Mouse (Mus musculus) mouse embryonic stem cell (cell line): ENCODE measurements around the gene Vwf.

ENCODE experiments used
- in situ Hi-C, 2 experiments: fragments of 300-500 bp; cut with MboI; formaldehyde crosslinking; loops; 1 replicate in 1 of 2; 3 replicates in 1 of 2; pipeline ENCODE4 v1.14.3; 2019 to 2020; ENCODE audit warnings: low sequenced_read_pairs in 2 of 2, low pct_unique_long_range_greater_than_20kb in 1 of 2, mixed read lengths in 1 of 2; ENCODE audit not compliant: unreplicated experiment in 1 of 2

Vwf gene

DNA sequence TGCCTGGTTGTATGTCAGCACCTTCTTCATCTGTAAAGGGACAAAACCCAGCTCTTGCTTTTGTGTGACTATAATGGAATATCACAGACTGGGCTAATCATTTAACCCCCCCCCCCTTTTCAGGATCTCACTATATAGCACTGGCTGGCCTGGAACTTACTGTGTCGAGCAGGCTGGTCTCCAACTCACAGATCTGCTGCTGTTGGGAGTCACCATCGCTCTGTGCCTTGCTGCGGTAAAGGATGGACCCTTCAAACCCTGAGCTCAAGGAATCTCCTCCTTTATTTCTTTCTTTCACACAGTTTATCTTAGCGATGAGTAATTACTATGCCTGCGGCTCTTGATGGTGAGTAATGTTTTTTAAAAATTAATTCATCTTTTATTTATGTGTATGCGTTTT, at the start of gene Vwf:
Gene Vwf (plus strand): TSS at position 301 of the 400 bp plus-strand sequence.
- in situ Hi-C loops: no loop called here

DNA sequence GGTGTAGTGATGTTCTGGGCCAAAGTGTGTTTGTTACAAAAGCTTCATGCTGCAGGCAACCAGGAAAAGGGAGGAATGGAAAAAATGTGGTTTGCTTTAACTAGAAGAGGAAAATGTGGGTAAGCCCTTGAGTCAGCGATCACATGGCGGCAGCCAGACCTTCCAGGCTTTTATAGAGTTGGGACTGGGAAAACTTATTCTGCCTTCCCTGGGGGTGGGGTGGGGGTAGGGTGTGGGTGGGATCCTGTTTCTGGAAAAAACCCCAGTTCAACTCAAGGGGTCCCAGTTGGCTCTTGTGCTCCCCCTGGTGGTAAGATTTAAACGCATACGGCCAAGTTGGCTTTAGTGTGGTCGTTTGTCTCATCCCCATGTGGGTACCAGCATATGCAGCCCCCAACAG, 48.5 kb upstream of the Vwf start:
- in situ Hi-C loops: loop anchor here in 1 of 2 experiments (5.0 kb wide), 1 partner anchor 71 kb away; no protein-coding TSS in a partner anchor

DNA sequence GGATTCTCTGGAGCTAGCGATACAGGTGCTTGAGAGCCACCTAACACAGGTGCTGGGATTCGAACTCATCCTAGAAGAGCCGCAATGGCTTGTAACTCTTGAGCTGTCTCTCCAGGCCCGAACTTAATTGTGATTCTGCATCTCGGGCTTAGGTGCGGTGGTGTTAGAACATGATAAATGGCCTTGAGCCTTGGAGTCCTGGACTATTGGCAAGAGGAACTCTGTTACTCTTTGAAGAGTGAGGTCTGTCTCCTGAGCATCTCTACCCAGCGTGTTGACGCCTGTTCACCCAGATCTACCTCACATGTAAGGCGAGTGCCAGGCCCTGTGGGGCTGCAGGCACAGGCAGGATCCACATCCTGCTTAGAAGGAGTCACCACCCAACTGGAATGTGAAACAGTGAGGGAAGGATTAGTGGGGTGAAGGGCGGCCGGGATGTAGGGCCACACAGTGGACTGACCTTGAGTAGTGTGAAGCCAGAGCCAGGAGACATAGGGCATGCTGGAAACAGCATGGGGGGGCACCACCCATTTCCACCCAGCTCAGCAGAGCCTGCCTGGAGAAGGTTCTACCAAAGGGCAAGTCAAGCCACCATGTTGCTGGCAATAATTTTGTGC, 43.3 kb upstream of the Vwf start:
- in situ Hi-C loops: loop anchor here (5.0 to 10.0 kb wide), 2 partner anchors 99 to 102 kb away; no protein-coding TSS in a partner anchor

DNA sequence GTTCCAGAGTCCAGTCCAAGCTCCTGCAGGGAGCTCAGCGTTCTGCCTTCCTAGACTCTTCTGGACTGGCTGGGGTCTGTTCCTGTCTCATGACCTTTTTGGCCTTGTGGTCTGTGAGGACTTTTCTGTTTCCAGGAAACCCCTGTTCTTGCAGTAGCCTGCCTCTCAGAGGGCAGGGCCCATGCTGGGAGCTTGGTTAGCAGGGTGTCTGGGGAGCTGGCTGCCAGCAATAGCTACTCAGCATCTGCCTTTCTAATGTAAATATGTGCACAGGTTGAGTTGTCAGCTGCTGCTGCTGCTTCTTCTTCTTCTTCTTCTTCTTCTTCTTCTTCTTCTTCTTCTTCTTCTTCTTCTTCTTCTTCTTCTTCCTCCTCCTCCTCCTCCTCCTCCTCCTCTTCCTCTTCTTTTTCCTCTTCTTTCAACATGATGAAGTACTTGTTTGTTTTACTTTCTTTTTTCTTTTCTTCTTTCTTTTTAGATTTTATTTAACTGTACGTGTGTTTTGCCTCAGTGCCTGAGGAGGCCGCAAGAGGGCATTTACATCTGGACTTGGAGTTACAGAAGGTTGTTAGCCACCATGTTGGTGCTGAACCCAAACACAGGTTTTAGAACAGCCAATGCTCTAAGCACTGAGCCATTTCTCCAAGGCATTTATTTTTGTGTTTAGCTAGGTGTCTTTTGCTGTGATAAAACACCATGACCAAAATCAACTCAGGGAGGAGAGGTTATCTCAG, 41.8 kb upstream of the Vwf start:
- in situ Hi-C loops: loop anchor here (5.0 to 10.0 kb wide), 2 partner anchors 98 to 100 kb away; no protein-coding TSS in a partner anchor

DNA sequence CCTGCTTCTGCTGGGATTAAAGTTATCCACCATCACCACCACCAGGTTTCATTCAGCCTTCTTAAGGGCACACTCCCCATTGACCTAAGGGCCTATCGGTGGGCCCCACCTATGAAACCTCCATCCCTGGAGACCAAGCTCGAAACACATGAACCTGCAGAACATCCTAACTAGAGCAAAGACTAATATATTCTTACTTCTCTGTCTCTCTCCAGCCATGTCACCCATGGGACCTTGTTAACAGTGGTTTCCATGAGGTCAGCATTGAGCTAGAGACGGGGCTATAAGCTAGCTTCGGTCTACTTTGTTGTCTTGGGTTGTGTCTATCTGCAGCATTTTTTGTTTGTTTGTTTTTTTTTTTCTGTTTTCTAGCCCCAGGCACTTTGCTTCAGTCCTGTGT, 40.1 kb upstream of the Vwf start:
- in situ Hi-C loops: loop anchor here in 1 of 2 experiments (10.0 kb wide), 1 partner anchor 98 kb away; no protein-coding TSS in a partner anchor

DNA sequence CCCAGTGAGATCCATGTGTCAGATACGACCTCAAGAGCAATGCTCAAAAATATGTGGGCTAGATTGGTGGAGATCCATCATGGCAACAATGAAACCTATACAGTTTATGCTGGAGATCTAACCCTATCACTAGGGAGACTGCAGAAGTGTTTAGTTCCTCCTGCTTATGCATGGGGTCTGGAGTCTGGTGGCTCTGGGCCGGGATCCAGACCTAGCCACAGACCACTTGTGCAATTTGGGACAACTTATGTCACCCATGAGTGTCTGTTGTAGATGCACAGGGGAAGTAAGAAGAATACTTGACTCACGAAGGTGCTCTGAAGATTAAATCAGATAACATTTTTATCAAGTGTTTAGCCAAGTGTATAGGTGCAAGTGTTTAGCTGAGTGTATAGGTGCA, 36.8 kb upstream of the Vwf start:
- in situ Hi-C loops: loop anchor here in 1 of 2 experiments (10.0 kb wide), 1 partner anchor 95 kb away; no protein-coding TSS in a partner anchor

DNA sequence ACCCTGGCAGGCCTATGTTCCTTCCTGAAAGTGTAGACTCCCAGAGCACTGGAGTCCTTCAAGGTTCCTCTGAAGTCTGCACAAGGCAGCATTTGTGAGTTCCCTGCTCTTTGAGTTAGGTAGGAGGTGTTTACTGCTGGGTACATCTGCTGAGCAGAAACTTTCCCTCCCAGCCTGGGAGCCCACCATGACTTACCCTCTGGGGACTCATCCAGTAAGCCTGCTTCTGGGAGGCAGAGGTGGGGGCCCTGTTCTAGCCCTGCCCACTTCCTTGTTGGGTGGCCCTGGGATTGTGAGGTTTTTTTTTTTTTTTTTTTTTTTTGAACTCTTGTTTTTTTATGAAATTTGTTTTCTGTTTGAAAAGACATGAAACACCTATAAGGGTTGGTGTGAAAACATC, 35.9 kb upstream of the Vwf start:
- in situ Hi-C loops: no loop called here

DNA sequence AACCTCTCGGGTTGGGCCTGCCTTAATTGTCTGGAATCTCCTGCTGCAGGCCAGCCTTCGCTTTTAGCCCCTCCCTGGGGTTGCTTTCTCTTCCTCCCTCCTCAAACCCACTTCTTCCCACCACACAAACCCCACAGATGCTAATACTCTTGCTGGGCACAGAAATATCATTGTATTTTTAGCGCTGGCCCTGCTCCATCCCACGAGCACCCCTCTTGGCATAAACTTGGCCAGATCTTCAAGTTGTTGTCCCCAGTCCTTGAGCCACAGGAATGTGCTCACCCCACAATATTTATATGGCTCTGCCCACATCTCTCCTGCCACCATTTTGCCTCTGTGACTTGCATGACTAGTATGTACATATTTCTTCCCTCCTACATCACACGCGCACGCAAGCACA, 35.4 kb upstream of the Vwf start:
- in situ Hi-C loops: no loop called here

DNA sequence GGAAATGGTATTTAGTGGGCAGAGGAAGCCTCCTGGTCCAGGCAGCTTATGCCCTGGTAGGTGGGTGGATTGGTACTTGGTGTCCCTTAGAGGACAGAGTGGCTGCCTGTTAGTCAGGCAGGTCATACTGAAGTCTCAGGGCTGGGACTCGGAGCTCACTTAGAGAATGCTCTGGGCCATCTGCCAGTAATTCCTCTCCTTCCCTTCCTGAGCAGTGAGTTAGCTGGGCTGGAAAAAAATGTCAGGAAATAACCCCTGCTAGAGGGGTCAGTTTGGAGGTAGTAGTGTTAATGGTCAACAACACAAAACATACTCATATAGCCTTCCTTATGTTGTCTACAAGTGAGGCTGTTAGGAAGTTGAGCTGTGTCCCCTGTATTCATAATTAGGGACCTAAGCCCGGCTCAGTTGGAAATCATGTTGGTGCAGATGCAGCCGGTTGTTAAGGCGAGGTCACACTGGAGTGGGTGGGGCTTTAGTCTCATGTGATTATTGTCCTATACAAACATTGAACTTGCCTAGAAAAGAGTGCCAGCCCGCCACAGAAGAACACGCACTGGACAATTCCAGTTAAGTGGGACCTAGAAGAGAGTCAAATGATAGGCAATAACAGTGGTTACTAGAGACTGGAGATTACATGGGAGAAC, 33.5 kb upstream of the Vwf start:
- in situ Hi-C loops: no loop called here

DNA sequence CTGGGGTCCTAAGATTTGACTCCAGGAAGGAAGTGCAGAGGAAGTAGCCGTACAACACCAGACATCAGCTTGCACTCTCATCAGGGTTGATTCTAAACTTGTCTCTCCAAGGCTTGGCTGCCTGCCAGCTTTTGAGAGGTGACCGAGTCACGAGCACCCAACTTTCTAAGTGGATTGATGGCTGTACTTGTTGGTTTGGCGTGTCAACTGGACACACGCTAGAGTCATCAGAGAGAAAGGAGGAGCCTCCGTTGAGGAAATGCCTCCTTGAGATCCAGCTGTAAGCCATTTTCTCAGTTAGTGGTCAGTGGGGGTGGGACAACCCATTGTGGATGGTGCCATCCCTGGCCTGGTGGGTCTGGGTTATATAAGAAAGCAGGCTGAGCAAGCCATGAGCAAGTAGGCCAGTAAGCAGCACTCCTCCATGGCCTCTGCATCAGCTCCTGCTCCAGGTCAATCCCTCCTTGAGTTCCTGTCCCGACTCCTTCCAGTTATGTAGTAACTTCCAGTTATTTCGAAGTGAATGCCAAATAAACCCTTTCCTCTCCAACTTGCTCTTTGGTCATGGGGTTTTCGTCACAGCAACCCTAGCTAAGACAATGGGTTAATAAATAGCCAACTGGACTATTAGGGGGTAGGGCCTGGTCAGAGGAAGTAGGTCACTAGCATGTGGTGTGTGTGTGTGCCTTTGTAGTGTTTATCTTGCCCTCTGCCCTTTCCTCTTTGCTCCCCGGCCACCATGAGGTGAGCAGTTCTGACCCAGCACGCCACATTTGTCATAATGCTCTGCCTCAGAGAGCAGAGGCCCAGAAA, 30.9 kb upstream of the Vwf start:
- in situ Hi-C loops: no loop called here

DNA sequence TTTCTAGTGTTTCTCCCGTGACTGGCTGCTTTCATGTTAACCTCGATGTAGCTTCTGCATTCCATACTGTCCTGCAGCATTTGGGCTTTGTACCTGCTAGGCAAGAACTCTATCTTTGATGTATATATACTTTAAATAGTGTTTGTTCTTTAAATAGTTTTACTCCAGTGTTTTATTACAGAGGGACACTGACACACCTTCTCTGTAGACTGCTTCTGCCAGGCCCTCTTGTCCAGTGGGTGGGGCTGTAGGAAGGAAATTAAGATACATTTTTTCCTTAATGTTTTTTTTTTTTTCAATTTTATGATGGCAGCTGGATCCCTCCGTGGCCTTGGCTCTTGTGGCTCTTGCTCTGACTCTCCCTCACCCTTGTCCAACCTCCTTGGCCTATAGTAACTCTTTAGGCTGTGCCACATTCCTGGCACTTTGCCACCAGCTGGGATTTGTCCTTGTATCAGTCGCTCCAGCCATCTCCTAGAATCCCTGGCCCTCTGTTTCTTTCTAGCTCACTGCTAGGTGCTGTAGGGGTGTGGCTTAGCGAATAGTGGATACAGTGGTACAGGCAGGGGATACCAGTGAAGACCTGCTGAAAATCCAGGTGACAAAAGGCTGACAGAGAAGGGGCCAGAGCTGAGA, 24.9 kb upstream of the Vwf start:
- in situ Hi-C loops: no loop called here

DNA sequence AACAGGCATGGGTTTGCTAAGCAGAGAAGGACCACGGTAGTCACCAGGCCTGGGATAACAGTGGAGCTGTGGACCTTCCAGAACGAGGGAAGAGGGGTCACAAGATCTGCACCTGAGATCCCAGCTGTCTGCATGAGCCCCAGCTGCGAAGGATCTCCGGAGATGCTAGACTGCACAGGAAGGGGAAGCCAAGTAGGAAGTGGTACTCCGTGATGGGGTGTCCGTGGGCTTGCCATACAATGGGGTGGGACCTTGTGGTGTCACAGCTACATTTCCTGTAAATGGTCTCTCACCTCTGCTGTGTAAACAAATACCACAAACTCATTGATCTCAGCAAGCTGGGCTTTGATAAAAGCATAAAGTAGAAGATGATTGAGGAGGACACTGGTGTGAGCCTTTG, 22.5 kb upstream of the Vwf start:
- in situ Hi-C loops: no loop called here

DNA sequence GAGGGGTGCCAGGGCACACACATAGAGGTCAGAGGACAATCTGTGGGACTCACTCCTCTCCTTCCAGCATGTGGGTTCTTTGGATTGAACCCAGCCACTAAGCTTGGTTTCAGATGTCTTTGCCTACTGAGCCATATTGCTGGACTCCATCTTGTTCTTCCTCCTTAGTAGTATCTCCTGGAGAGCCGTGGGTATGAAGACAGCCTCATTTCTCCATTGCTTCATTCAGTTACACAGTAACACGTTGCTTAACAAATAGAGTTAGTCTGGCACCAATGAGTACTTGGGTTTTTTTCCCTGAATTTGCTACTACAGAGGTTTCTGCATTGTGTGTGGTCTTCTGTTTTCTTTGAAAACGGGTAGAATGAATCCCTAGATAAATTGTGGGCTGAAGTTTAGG, 20.5 kb upstream of the Vwf start:
- in situ Hi-C loops: no loop called here

DNA sequence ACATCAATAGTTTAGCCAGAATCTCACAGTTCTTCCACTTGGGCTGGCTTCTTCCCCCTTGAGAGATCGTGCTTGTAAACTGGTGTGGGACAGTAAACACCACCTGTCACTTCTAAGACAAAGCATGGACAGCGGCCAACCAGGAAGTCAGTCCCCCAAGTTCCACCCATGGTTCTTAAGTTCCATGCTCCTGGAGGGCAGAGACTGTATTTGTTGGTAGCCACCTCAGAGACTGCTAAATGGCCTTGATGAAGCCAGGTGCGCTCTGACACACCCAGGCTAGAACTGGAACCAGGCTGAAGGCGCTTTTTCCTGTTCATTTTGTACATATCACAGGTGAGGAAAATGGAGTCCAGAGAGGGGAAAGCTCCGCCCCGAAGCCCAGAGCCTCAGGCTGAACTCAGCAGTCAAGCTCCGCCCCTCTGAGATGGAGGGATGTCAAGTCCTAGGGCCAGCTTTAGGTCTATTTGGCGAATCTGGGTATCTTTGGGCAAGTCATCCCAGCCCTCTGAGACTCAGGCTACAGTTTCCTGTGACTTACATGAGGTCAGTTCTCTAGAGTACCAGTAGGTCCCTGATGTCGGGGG, 17.9 kb upstream of the Vwf start:
- in situ Hi-C loops: no loop called here

DNA sequence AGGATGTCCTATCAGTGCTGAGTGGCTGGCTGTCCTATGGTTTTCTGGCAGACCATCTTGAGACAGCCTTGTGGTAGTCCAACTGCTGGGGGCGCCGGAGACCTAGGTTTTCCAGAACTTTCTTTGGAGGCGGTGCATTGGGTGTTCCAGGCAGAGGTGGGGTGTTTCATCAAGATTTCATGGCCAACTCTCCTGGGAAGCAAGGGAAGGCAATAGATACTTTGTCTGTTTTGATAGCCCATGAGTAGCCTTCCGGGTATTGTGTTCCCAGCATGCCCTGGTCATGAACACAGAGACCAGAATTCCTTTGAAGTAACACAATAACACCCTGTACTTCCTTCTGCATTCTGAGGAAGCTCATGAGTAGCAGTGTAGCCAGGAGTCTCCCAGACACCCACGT, 17.1 kb upstream of the Vwf start:
- in situ Hi-C loops: no loop called here

DNA sequence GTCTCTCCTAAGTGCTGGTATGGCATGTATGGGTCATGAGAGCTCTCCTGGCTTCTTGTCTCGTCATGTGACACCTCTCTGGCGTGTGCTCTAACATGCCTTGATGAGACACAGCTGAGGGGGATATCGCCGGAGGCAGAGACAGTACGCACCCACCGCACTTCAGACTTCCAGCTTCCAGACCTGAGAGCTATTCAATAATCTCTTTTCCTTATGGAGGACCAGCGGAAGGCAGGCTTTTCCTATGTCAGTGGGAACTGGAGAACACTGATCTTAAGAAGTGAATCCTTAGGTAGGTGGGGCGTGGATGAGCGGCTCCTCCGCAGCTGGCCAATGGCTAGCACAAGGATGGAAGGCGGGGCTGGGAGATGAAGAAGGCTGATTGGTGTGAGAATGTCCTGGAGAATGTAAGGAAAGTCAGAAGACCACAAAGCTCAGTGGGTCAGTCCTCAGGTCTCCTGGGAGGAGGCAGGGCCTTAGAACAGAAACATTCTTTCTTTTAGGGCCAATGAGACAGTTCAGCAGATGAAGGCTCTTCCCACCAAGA, 13.4 kb upstream of the Vwf start:
- in situ Hi-C loops: loop anchor here in 1 of 2 experiments (5.0 kb wide), 1 partner anchor 69 kb away; no protein-coding TSS in a partner anchor

DNA sequence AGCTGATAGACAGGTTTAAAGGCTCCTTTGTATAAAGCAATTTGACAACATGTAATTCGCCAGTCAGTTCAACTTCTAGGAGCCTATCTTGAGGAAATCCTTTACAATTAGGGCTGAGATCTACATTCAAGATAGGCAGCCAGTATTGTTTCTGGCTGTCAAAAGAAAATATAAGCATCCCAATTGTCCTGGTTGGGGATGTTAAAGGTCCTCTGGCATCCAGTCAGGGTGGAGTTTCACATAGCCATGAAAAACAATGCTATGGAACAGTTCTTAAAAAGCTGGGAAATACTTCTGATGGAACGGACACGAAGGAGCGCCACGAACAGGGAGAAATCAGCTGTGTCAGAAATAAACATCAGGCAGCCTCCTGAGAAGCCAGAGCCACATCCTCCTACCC, 11.6 kb upstream of the Vwf start:
- in situ Hi-C loops: loop anchor here in 1 of 2 experiments (5.0 kb wide), 1 partner anchor 67 kb away; no protein-coding TSS in a partner anchor

DNA sequence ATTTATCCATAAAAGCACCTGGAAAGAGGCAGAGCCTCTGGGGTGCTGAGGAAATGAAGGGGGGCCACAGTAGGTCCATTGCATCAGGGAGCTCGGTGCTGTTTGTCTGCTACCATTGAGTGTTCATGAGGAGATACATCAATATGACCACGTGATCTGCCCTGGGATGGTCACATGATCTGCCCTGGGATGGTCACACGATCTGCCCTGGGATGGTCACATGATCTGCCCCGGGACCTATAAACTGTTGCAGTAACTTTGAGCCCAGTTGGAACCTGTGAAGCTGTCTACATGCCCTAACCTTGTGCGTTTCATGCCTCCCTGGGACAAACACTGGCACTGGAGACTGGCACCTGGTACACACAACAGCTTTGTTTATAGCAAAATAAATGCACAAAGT, 8.1 kb upstream of the Vwf start:
- in situ Hi-C loops: no loop called here
